Mouse (Mus musculus) liver, adult (tissue): ENCODE results near the gene Olfr284.

ENCODE experiments used
- GATA4 ChIP-seq: IDR thresholded peaks from 2 replicates; pipeline ENCODE4 v1.6.1; 2014; ENCODE audit warnings: mild to moderate bottlenecking, low read length; ENCODE audit not compliant: insufficient replicate concordance

Olfr284 gene

GRCm38 (mm10) chr15:98340887-98341286 lies at the start of gene Olfr284:
Gene Olfr284 (minus strand): TSS chr15:98340987.
- no peak for TF ChIP-seq GATA4

GRCm38 (mm10) chr15:98389796-98390195 lies 49.0 kb upstream of the Olfr284 start:
- TF ChIP-seq GATA4 = no peak

GRCm38 (mm10) chr15:98387621-98388020 lies 46.8 kb upstream of the Olfr284 start:
- TF ChIP-seq GATA4 = no peak

- TF ChIP-seq GATA4 = no peak
These were observed 40.1 kb upstream of the Olfr284 start, which contains the start of gene Olfr283 for GRCm38 (mm10) chr15:98380846-98381245. Gene Olfr283 (minus strand): TSS chr15:98380946.

GRCm38 (mm10) chr15:98378209-98378608 lies 37.4 kb upstream of the Olfr284 start:
- TF ChIP-seq GATA4 = no peak

- TF ChIP-seq GATA4 = no peak
These were observed 23.5 kb downstream of the Olfr284 start, which contains the start of gene Olfr285 for GRCm38 (mm10) chr15:98317177-98317724. Gene Olfr285 (minus strand): TSS chr15:98317353.

- TF ChIP-seq GATA4 = no peak
These were observed 25.1 kb downstream of the Olfr284 start for GRCm38 (mm10) chr15:98315703-98316102.

- TF ChIP-seq GATA4 = no peak; the same call in 1 of the 2 replicates
These were observed 44.9 kb downstream of the Olfr284 start, which contains the start of gene Zfp641 for GRCm38 (mm10) chr15:98295628-98296551. Gene Zfp641 (minus strand): TSS chr15:98296161.

GRCm38 (mm10) chr15:98293651-98294050 lies 47.1 kb downstream of the Olfr284 start:
- TF ChIP-seq GATA4 = no peak
